Mouse (Mus musculus) spleen, postnatal 10 days (tissue): ENCODE measurements at regions not wholly inside any gene's neighbourhood (a gene's known extent, or its start where the extent isn't known, plus 50 kb on each side); places are given as distances from the start of the nearest gene placed in this dataset.

Experiments used
- DNase-seq, 2 experiments: peaks; one replicate each; pipeline ENCODE4 v3.0.0; 2021 to 2022; ENCODE audit warnings: low spot score in 2 of 2

DNA sequence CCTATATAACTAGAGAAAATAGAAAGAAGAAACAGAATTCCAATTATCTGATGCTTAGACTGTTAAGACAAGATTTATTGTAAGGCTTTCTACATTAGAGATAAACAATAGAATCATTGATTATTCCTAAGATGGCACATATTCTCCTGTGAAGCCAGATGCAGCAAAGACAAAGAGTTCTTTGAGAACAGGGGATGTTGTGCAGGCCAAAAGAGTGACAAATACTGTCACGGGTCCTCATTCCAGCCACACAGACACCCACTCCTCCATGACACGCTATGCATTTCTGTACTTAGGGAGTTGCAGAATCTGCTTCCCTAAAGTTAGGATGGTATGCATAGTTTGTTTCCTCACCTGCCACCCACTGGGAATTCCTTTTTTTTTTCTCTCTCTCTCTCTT lies 245.2 kb downstream of the Sv2b start:
- no peak for DNase-seq

GRCm38 (mm10) chr7:75050231-75050630 lies 258.8 kb downstream of the Sv2b start:
- DNase-seq, result no peak

GRCm38 (mm10) chr7:75049751-75050150 lies 259.3 kb downstream of the Sv2b start:
- DNase-seq, result no peak

DNA sequence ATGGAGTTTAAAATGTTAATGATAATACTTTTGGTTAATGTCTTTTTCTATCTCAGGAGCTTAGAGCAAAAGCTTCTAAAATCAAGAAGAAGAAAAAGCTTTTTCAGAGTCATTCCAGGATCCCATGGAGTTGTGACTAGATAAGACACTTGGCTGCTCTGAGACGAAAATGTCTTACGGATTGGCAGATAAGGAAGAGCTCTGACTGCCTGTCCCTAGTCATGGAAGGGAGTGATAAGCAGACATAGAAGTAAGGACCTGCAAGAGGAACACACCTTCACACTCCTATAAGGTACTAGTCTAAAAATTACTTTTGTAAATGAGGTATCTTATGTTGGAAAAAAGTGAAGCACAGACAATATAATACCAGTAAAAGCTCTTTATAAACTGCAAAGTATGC lies 260.2 kb downstream of the Sv2b start:
- no peak for DNase-seq

DNA sequence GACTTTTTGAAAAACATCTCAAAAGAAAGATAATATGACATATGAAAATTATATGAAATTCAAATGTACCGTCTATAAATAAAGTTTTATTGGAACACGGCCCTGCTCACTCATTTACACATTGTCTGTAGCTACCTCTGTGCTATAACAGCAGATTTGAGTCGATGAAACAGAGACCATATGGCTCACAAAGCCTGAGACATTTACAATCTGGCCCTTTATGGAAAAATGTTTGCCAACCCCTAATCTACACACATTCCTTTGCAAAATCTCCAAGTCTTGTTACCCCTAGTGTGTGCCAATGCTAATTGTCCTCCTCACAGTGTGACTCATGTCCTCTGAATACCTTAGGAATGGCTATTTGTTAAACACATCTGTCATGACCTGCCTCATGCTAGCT lies 261.2 kb downstream of the Sv2b start:
- no peak for DNase-seq

GRCm38 (mm10) chr7:75040871-75041270 lies 268.2 kb downstream of the Sv2b start:
- DNase-seq, result no peak

DNA sequence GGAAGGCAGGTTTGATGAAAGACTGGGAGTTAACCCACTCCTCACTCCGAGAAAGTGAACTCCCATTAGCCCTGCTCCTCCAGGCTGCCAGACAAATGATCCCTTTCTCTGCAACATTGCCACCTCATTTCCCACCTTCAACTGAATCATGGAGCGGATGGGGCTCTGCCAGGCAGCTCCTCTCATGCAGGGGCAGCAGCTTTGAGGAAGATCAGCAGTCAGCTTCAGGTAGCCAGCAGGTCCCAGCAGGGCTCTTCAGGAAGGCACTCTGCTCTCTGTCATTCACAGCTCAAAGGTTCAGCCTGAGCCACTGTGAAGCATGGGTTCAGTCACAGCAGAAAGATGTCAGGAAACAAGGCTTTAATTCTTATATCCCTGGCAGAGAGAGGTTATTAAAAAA lies 282.9 kb downstream of the Sv2b start:
- no peak for DNase-seq

GRCm38 (mm10) chr7:75021966-75022365 lies 287.1 kb downstream of the Sv2b start:
- DNase-seq, result no peak

DNA sequence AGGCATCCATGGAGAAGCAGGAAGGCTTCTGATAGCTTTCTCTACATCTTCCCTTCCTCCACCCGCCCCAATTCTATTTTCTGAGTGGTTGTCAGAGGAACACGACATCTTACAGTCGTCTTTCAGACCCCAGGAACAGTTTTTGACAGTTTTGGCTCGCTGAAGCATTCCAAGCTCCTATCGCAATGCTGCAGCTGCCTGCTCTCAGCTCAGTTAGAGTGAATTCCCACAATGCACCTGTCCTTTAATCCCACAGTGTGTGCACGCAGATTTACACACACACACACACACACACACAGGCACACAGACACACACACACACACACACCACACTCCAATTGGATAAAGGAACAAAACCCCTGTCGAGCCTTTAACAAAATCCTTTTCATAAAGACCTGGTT lies 290.4 kb downstream of the Sv2b start:
- DNase-seq, result no peak

DNA sequence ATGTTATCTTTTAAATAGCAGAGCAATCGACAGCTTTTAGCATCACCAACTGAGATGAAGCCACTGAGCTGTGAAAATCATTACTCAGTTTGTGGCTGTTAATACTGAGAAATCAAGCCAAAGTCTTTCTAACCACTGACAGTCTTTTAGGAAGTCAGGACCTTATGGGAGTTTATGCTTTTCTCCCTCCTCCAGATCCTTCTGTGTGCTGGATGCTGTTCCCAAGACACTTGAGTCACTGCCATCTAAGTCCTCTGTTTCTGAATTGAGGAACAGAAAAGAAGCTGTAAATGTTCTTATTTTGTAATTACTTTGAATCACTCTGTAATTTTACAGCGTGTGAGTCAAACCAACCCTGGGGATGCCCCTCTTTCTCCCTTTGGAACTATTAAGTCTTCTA lies 300.6 kb downstream of the Sv2b start:
- no peak for DNase-seq

GRCm38 (mm10) chr7:74990198-74990597 lies 318.9 kb downstream of the Sv2b start:
- no peak for DNase-seq

- DNase-seq, result no peak
Measured at GRCm38 (mm10) chr7:74979479-74979878, 329.6 kb downstream of the Sv2b start.

DNA sequence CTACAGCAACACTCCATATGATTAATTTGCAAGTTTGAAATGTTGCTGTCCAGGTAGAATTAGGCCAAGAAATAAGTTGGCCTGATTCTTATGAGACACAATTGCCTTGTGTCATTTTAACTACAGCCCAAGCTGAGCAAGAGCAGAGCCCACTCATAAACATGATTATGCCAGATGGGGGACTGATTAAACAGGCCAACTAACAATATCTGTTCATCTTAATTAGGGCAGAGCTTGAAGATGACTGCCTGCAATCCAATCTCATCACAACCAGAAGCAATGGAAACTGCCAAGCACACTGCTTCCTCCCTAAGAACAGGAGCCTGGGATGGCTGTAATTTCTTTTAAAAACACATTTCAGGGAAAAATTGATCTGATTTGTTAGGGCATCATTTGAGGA lies 333.1 kb downstream of the Sv2b start:
- DNase-seq, result no peak

- no peak for DNase-seq
Measured at GRCm38 (mm10) chr7:74974448-74974847, 334.6 kb downstream of the Sv2b start.

- no peak for DNase-seq
Measured at GRCm38 (mm10) chr7:74944421-74945098, 364.5 kb downstream of the Sv2b start.

- DNase-seq, result no peak
Measured at GRCm38 (mm10) chr7:74942917-74943316, 366.1 kb downstream of the Sv2b start.

- no peak for DNase-seq
Measured at GRCm38 (mm10) chr7:74942146-74942545, 366.9 kb downstream of the Sv2b start.

DNA sequence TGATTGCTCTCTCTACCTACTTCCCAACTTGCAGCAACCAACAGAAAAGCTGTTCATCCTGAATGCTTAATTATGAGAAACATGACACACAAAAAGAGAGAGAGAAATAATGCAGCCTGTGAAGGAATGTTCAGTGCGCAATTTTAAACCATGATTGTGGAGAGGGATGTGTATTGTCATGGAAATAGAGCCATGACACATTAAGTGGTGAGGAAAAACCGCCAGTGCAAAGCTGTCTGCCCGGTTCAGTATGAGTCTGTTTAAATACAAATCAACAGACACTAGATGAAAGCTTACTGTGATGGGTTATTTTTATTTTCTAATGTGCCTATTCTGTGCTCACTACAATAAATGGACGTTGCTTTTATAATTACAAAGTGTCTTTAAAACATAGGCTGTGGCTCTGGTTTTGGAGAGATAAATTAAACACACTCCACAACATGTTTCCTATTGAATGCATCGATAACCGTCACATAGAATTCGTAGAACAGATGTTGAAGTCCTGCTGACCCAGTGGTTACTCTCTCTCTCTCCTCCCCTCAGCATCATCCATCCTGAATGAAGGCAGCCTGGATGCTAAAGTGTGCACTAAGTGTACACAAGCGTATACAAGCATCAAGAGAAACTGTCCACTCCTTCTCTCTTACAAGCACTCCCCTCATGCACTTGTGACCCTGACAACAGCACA lies 374.7 kb upstream of the Slco3a1 start:
- DNase-seq, result peak in 1 of 2 experiments; percentile 29

GRCm38 (mm10) chr7:74928226-74928927 lies 373.8 kb upstream of the Slco3a1 start:
- peak; percentile 15 to 19 for DNase-seq

DNA sequence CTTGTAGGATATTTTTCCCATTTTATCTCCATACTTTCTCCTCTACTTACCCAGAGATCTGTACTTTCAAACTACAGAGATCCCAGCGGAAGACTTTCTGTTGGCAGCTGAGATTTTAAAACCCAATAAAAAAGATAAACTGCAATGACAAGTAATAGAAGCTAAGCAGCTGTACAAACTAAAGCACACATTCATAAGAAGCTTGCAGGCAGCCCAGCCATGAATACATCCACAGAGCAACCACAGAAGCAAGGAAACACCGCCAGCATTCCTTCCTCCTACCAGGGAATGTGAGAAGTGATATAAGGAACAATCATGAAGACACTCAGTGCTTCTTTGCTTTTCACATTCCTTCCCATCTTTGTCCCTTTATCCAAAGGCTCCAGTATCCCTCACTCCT lies 372.1 kb upstream of the Slco3a1 start:
- no peak for DNase-seq

- no peak for DNase-seq
Measured at GRCm38 (mm10) chr7:74924156-74924555, 369.6 kb upstream of the Slco3a1 start.

DNA sequence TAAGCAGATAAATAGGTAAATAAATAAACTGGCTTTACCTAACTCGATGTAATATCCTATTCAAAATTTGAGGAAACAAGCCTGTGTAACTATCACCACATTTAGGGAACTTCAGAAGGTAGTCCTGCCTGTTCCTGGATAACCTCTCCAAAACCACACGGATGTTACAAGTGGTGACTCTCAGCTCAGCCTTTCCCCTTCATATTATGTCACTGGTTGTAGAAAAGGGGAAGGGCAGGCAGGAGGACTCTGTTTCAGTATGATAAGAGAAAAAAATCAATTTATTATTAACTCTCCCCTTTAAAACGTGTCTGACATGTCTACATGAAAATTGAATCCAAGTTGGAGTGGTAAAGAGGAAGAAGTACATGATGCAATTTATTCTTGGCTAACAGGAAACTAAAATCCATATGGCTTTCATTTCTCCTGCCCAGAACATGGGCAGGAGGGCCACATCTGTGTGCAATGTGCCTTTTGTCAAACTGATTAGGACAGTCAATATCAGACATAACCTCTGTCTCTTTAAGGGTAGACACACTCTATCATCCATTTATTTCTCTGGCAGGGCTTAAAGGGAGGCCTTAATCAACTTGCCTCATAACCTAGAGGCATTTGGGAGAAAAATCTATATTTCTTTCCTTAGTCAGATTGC lies 353.9 kb upstream of the Slco3a1 start:
- DNase-seq, result no peak
